17 mouse cellular contexts compared by ENCODE assay signal in genomic region chr4:149951201-149951600, GRCm38 (mm10). TPM values are rescaled to one million over a fixed set of nuclear protein-coding genes. Genes with fewer than 3 reads are reported as not detected.
DNase-seq lines count a peak whose midpoint lies in the region; ATAC-seq and TF ChIP-seq lines count a peak whose summit lies in the region.
"Had no signal": no experiment of that assay in that cellular context is flagged by ENCODE, and none has a peak within 500 bp of the region (broad histone marks: within the 10 kb centered on the region; RNA-seq: fewer than 3 reads in every experiment).

No protein-coding gene starts in this region.

- H3K4me1 ChIP-seq in lung, postnatal 0 days (ENCODE audit: insufficient read depth, low read depth, low read length): peaks cover 14% of the 10 kb centered on the region; the same call in 1 of the 2 replicates

- peak; percentile 30 for TF ChIP-seq CTCF in lung, postnatal 0 days (IDR thresholded peaks at IDR 0.05)

- peak; percentile 48; the same call in 1 of the 2 replicates for TF ChIP-seq EP300 in lung, postnatal 0 days (IDR thresholded peaks at IDR 0.05)

- H3K4me3 ChIP-seq in lung, postnatal 0 days (ENCODE audit: low read depth, low read length): no peak overlapping the region
- H3K4me3 ChIP-seq: embryonic facial prominence, embryonic 15.5 days; forebrain, embryonic 10.5 days; hindbrain, embryonic 12.5 days; liver, embryonic 12.5 days; midbrain, embryonic 13.5 days had no signal

- peak; percentile 73 for DNase-seq in adrenal gland, adult 2 months
- no peak for DNase-seq in adrenal gland, adult 18-20 months (ENCODE audit: low spot score in 2 of 2)
- DNase-seq in urinary bladder, postnatal 14 days (ENCODE audit: low spot score): peak; percentile 50
- DNase-seq in urinary bladder, adult 2 months (ENCODE audit: low spot score): no peak
- peak; percentile 90 for DNase-seq in lung, postnatal 0 days (ENCODE audit: low spot score)
- no peak for DNase-seq in layer of hippocampus, adult 18-20 months (ENCODE audit: low spot score in 2 of 2)
- no peak for DNase-seq in cerebellum, adult 18-20 months
- no peak for DNase-seq in retina, embryonic 14.5 days (ENCODE audit: low spot score)
- DNase-seq: cerebellum, postnatal 10 days; embryo, embryonic 11 days; right cerebral cortex, adult 18-20 months; spleen, adult 18-20 months had no signal

- no peak overlapping the region for H3K4me2 ChIP-seq in lung, postnatal 0 days (replicated peaks; ENCODE audit: low read depth, low read length)
- H3K4me2 ChIP-seq: embryonic facial prominence, embryonic 15.5 days; hindbrain, embryonic 12.5 days; liver, embryonic 12.5 days; midbrain, embryonic 13.5 days had no signal

- no peak overlapping the region for H3K27ac ChIP-seq in lung, postnatal 0 days (ENCODE audit: low read length)
- H3K27ac ChIP-seq: embryonic facial prominence, embryonic 15.5 days; forebrain, embryonic 10.5 days; hindbrain, embryonic 12.5 days; liver, embryonic 12.5 days; midbrain, embryonic 13.5 days had no signal

- peaks cover 5% of the 10 kb centered on the region; the same call in 1 of the 2 replicates for H3K27me3 ChIP-seq in lung, postnatal 0 days (replicated peaks; ENCODE audit: insufficient read depth, low read length)

- WGBS in lung, postnatal 0 days: 70% methylated on average over 13 of the region's 13 CpGs

- no peaks in the 10 kb centered on the region for H3K36me3 ChIP-seq in lung, postnatal 0 days (ENCODE audit: insufficient read depth, low read length)
- H3K36me3 ChIP-seq: embryonic facial prominence, embryonic 15.5 days; forebrain, embryonic 10.5 days; hindbrain, embryonic 12.5 days; liver, embryonic 12.5 days; midbrain, embryonic 13.5 days had no signal

- no peaks in the 10 kb centered on the region for H3K9me3 ChIP-seq in lung, postnatal 0 days (ENCODE audit: low read length)
- H3K9me3 ChIP-seq: embryonic facial prominence, embryonic 15.5 days; forebrain, embryonic 10.5 days; hindbrain, embryonic 12.5 days; liver, embryonic 12.5 days; midbrain, embryonic 13.5 days had no signal

- peak; percentile 34 for ATAC-seq in lung, postnatal 0 days
- ATAC-seq: liver, embryonic 12.5 days; midbrain, embryonic 13.5 days had no signal

- no peak overlapping the region for H3K9ac ChIP-seq in lung, postnatal 0 days (replicated peaks; ENCODE audit: low read depth)
- H3K9ac ChIP-seq: embryonic facial prominence, embryonic 15.5 days; hindbrain, embryonic 12.5 days; liver, embryonic 12.5 days; midbrain, embryonic 13.5 days had no signal

RNA-seq across cellular contexts. Expression of gene Spsb1, which starts 3.6 kb away (rescaled TPM):
- total RNA-seq in adrenal gland, adult 2 months (2021): 10 to 100 TPM; 22.2 to 29.5 TPM
- polyA plus RNA-seq in adrenal gland, adult 2 months (2012; rRNA removed): 26.3 and 26.9 TPM in 2 replicates
- total RNA-seq in adrenal gland, adult 18-20 months (2021): 10 to 100 TPM; 19.5 to 22.1 TPM
- 21.0 and 21.7 TPM in 2 replicates for polyA plus RNA-seq in urinary bladder, adult 2 months (2012; rRNA removed)
- 14.6 and 19.2 TPM in 2 replicates for polyA plus RNA-seq in lung, postnatal 0 days (2015; fragmentation: Nextera tagmentation; extraction: Ambion mirVana)
- 10 to 100 TPM; 27.2 to 36.3 TPM for total RNA-seq in layer of hippocampus, adult 18-20 months (2021)

RNA-seq across cellular contexts. Expression of gene H6pd, which starts 57.6 kb away (rescaled TPM):
- 100 to 1,000 TPM; 120 to 197 TPM for total RNA-seq in adrenal gland, adult 2 months (2021)
- 146 and 154 TPM in 2 replicates for polyA plus RNA-seq in adrenal gland, adult 2 months (2012; rRNA removed)
- 100 to 1,000 TPM; 122 to 137 TPM for total RNA-seq in adrenal gland, adult 18-20 months (2021)
- polyA plus RNA-seq in urinary bladder, adult 2 months (2012; rRNA removed): 45.9 and 57.6 TPM in 2 replicates
- 44.8 and 45.8 TPM in 2 replicates for polyA plus RNA-seq in lung, postnatal 0 days (2015; fragmentation: Nextera tagmentation; extraction: Ambion mirVana)
- 10 to 100 TPM; 10.2 to 10.6 TPM for total RNA-seq in layer of hippocampus, adult 18-20 months (2021)

Comparison
In these comparisons a context has a peak if more than half of its experiments do, and no peak if none do; other contexts are left out.
1. DNase-seq: peak in adrenal gland, adult 2 months (single experiment), urinary bladder, postnatal 14 days (single experiment) and lung, postnatal 0 days (single experiment); none in adrenal gland, adult 18-20 months (0 of 2), urinary bladder, adult 2 months (single experiment), layer of hippocampus, adult 18-20 months (0 of 2), cerebellum, adult 18-20 months (0 of 2) and retina, embryonic 14.5 days (single experiment).
2. RNA of gene H6pd, which starts 57.6 kb away (total RNA-seq): 120 to 197 TPM in adrenal gland, adult 2 months and 122 to 137 TPM in adrenal gland, adult 18-20 months; 10.2 to 10.6 TPM in layer of hippocampus, adult 18-20 months; every median in the first group is over 10 times any median in the second.